Mouse (Mus musculus) CH12.LX (cell line): ENCODE measurements around the gene Sgsm1. TPM values are rescaled to one million over a fixed set of nuclear protein-coding genes. Genes with fewer than 3 reads are reported as not detected.

ENCODE experiments used
- DNase-seq: peaks from one replicate; pipeline ENCODE4 v3.0.0-alpha.2; 2013; ENCODE audit errors: extremely low read depth
- H3K27ac ChIP-seq: 2 replicates; pipeline ENCODE4 v1.5.1; 2012; ENCODE audit warnings: low read depth, mild to moderate bottlenecking, control low read depth, moderate library complexity; ENCODE audit not compliant: insufficient read depth
- H3K27me3 ChIP-seq: replicated peaks from 2 replicates; pipeline ENCODE3; 2012; ENCODE audit warnings: inconsistent platforms
- H3K36me3 ChIP-seq, 2 experiments: replicated peaks in 1 of 2; 2 replicates each; pipeline versions ENCODE3 to v1.6.1; 2012; ENCODE audit warnings: inconsistent platforms in 1 of 2, low read length in 1 of 2, mild to moderate bottlenecking in 1 of 2, mixed read lengths in 1 of 2, moderate library complexity in 1 of 2; ENCODE audit not compliant: control insufficient read depth in 1 of 2, insufficient read depth in 1 of 2
- H3K4me1 ChIP-seq, 2 experiments: 2 replicates each; pipeline ENCODE4 v1.6.1; 2012; ENCODE audit warnings: inconsistent platforms in 1 of 2, moderate library complexity in 1 of 2; ENCODE audit not compliant: insufficient read depth in 2 of 2, control insufficient read depth in 1 of 2
- H3K4me2 ChIP-seq: 2 replicates; pipeline ENCODE4 v1.6.1; 2012; ENCODE audit warnings: low read depth, mild to moderate bottlenecking, control low read depth; ENCODE audit not compliant: poor library complexity, insufficient read depth, severe bottlenecking
- H3K4me3 ChIP-seq, 3 experiments: fragments of 150-350 bp in 1 of 3; sonication (generic) in 1 of 3; replicated peaks in 1 of 3; 2 replicates each; pipeline versions ENCODE3 to v1.5.1; 2011 to 2012; ENCODE audit warnings: low read depth in 2 of 3, low read length in 2 of 3, mild to moderate bottlenecking in 2 of 3, moderate library complexity in 2 of 3, control low read depth in 1 of 3, improper control_type of control experiment in 1 of 3, inconsistent platforms in 1 of 3, mixed read lengths in 1 of 3; ENCODE audit not compliant: poor library complexity in 1 of 3
- H3K79me2 ChIP-seq: replicated peaks from 2 replicates; pipeline ENCODE4 v1.6.1; 2012; ENCODE audit warnings: mild to moderate bottlenecking, moderate library complexity; ENCODE audit not compliant: control insufficient read depth, poor library complexity, insufficient read depth, severe bottlenecking; ENCODE audit errors: extremely low read depth
- H3K9ac ChIP-seq: 2 replicates; pipeline ENCODE4 v1.6.1; 2012; ENCODE audit warnings: low read depth, mild to moderate bottlenecking, control low read depth, moderate library complexity; ENCODE audit not compliant: insufficient read depth
- H3K9me3 ChIP-seq: replicated peaks from 2 replicates; pipeline ENCODE3; 2012; ENCODE audit warnings: low read length, inconsistent platforms, mixed read lengths
- CHD1 ChIP-seq: IDR thresholded peaks from 2 replicates; pipeline ENCODE4 v1.6.1; 2012; ENCODE audit warnings: low read depth, low read length, improper control_type of control experiment, inconsistent platforms
- ELF1 ChIP-seq: IDR thresholded peaks from 2 replicates; pipeline ENCODE4 v1.6.1; 2014; ENCODE audit warnings: low read depth, mild to moderate bottlenecking, inconsistent platforms, low read length, improper control_type of control experiment
- EP300 ChIP-seq: IDR thresholded peaks from 2 replicates; pipeline ENCODE4 v1.6.1; 2011; ENCODE audit warnings: low read length, improper control_type of control experiment
- IRF4 ChIP-seq: IDR thresholded peaks from 2 replicates; pipeline ENCODE4 v1.6.1; 2014; ENCODE audit warnings: low read depth, mild to moderate bottlenecking, inconsistent platforms, low read length, improper control_type of control experiment
- JUN ChIP-seq: IDR thresholded peaks from 2 replicates; pipeline ENCODE4 v1.6.1; 2011; ENCODE audit warnings: low read depth, mild to moderate bottlenecking, low read length, improper control_type of control experiment, moderate library complexity; ENCODE audit not compliant: insufficient read depth
- JUND ChIP-seq: conservative IDR thresholded peaks from 2 replicates; pipeline ENCODE4 v1.6.1; 2011; ENCODE audit warnings: low read depth, low read length, improper control_type of control experiment
- MAX ChIP-seq: IDR thresholded peaks from 2 replicates; pipeline ENCODE4 v1.6.1; 2011; ENCODE audit warnings: low read length, improper control_type of control experiment
- MEF2A ChIP-seq: IDR thresholded peaks from 2 replicates; pipeline ENCODE4 v1.6.1; 2014; ENCODE audit warnings: low read depth, mild to moderate bottlenecking, inconsistent platforms, low read length, improper control_type of control experiment, borderline replicate concordance
- PAX5 ChIP-seq: IDR thresholded peaks from 2 replicates; pipeline ENCODE4 v1.6.1; 2012; ENCODE audit warnings: low read length, inconsistent platforms, mixed read lengths
- POLR2A ChIP-seq: IDR thresholded peaks from 2 replicates; pipeline ENCODE4 v1.6.1; 2011; ENCODE audit warnings: low read depth, mild to moderate bottlenecking, improper control_type of control experiment, low read length
- POLR2AphosphoS2 ChIP-seq: IDR thresholded peaks from 2 replicates; pipeline ENCODE4 v1.6.1; 2011; ENCODE audit warnings: low read depth, low read length, improper control_type of control experiment
- RAD21 ChIP-seq: IDR thresholded peaks from 2 replicates; pipeline ENCODE4 v1.6.1; 2011; ENCODE audit warnings: low read depth, mild to moderate bottlenecking, low read length, improper control_type of control experiment, moderate library complexity
- RCOR1 ChIP-seq: conservative IDR thresholded peaks from 2 replicates; pipeline ENCODE4 v1.6.1; 2012; ENCODE audit warnings: low read depth, mild to moderate bottlenecking, inconsistent platforms, low read length, improper control_type of control experiment
- SIN3A ChIP-seq: IDR thresholded peaks from 2 replicates; pipeline ENCODE4 v1.6.1; 2012; ENCODE audit warnings: low read length, improper control_type of control experiment, inconsistent platforms
- TCF12 ChIP-seq: IDR thresholded peaks from 2 replicates; pipeline ENCODE4 v1.6.1; 2014; ENCODE audit warnings: low read depth, mild to moderate bottlenecking, inconsistent platforms, low read length, improper control_type of control experiment
- UBTF ChIP-seq: IDR thresholded peaks from 2 replicates; pipeline ENCODE4 v1.6.1; 2012; ENCODE audit warnings: low read depth, mild to moderate bottlenecking, inconsistent platforms, low read length, improper control_type of control experiment, moderate library complexity
- USF1 ChIP-seq: IDR thresholded peaks from 2 replicates; pipeline ENCODE4 v1.6.1; 2014; ENCODE audit warnings: low read depth, mild to moderate bottlenecking, inconsistent platforms, low read length, improper control_type of control experiment
- USF2 ChIP-seq: conservative IDR thresholded peaks from 2 replicates; pipeline ENCODE4 v1.6.1; 2011; ENCODE audit warnings: low read depth, low read length, improper control_type of control experiment
- ZC3H11A ChIP-seq: IDR thresholded peaks from 2 replicates; pipeline ENCODE4 v1.6.1; 2012; ENCODE audit warnings: low read depth, mild to moderate bottlenecking, inconsistent platforms, low read length, improper control_type of control experiment
- ZKSCAN1 ChIP-seq: IDR thresholded peaks from 2 replicates; pipeline ENCODE4 v1.6.1; 2012; ENCODE audit warnings: low read depth, inconsistent platforms, low read length, improper control_type of control experiment, borderline replicate concordance
- dilution Hi-C: fragments of 300-500 bp; cut with MboI; formaldehyde crosslinking; loops from 2 replicates; pipeline ENCODE4 v1.14.3; 2020; ENCODE audit warnings: low sequenced_read_pairs; ENCODE audit not compliant: extremely low pct_unique_long_range_greater_than_20kb, extremely low pct_ligation_motif_present
- in situ Hi-C: fragments of 300-500 bp; cut with MboI; formaldehyde crosslinking; loops from 3 replicates; pipeline ENCODE4 v1.14.3; 2019; ENCODE audit warnings: low sequenced_read_pairs, low pct_ligation_motif_present, low pct_unique_long_range_greater_than_20kb, mixed read lengths
- polyA plus RNA-seq: library from polyadenylated mRNA; unstranded; fragments of >175 nt; gene quantifications from 2 replicates; pipeline ENCODE4 v1.2.1, GENCODE M21; 2012; ENCODE audit warnings: low read depth; ENCODE audit not compliant: insufficient read length
- total RNA-seq, 2 experiments: library from RNA; depleted of rRNA; stranded (reverse); fragments of 300-350 nt in 1 of 2; fragments of >200 nt in 1 of 2; gene quantifications; 2 replicates each; pipeline ENCODE4 v1.2.3; 2012 to 2014

Gene Sgsm1
- total and polyA plus RNA-seq, 3 experiments = 0.08 TPM; not detected in 2

- TF ChIP-seq TCF12 = no peak
- no peak for TF ChIP-seq JUN
- TF ChIP-seq MEF2A = no peak
- no peak for TF ChIP-seq USF1
- no peak for TF ChIP-seq POLR2AphosphoS2
- no peak for TF ChIP-seq POLR2A
- TF ChIP-seq USF2 = no peak
- TF ChIP-seq, all 38 proteins: peak for 0
- Histone ChIP-seq H3K4me2 (no peak overlapping the region), H3K27ac (no peak overlapping the region), H3K4me3 (no peak overlapping the region), H3K36me3 (no peaks in the 10 kb centered on the region), H3K9me3 (no peaks in the 10 kb centered on the region), H3K4me1 (no peaks in the 10 kb centered on the region), H3K9ac (no peak overlapping the region), H3K27me3 (peaks cover 47% of the 10 kb centered on the region), H3K79me2 (no peaks in the 10 kb centered on the region)
- no peak for DNase-seq
- in situ Hi-C loops = no loop called here
- dilution Hi-C loops = no loop called here
Observed at GRCm38 (mm10) chr5:113349810-113350209, 39.2 kb upstream of the Sgsm1 start.

DNA sequence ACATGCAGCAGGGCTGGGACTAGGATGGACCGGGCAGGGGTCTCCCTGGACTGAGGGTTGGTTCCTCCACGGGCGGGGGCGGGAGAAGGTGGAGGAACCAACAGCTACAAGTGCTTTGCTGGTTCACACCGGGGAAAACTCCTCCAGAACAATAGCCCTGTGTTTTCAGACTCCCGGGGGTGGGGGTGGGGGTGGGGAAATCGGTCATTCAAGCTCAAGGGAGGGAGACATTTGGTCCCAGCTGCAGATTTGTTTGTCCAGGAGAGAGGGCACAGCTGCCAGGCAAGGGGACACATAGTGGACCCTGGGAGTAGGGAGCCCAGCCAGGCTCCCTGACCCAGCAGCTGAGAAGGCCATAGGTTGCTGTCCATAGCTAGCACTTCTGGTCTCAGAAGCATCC, 38.6 kb upstream of the Sgsm1 start:
- Histone ChIP-seq H3K27ac (no peak overlapping the region), H3K9ac (no peak overlapping the region), H3K27me3 (peaks cover 49% of the 10 kb centered on the region), H3K4me2 (no peak overlapping the region), H3K4me3 (no peak overlapping the region), H3K79me2 (no peaks in the 10 kb centered on the region), H3K36me3 (no peaks in the 10 kb centered on the region), H3K4me1 (no peaks in the 10 kb centered on the region), H3K9me3 (no peaks in the 10 kb centered on the region)
- TF ChIP-seq RAD21 (no peak), MAX (no peak), SIN3A (no peak), ZKSCAN1 (no peak), ZC3H11A (no peak), JUN (no peak), USF2 (no peak), CHD1 (no peak), POLR2A (no peak), UBTF (no peak), EP300 (no peak), PAX5 (no peak), MEF2A (no peak), USF1 (no peak), IRF4 (no peak), ELF1 (no peak), RCOR1 (no peak), JUND (no peak)
- DNase-seq = no peak
- dilution Hi-C loops (no loop called here), in situ Hi-C loops (no loop called here)
